Mouse (Mus musculus): Measurements from ENCODE around the gene Rhob. TPM values are rescaled to one million over a fixed set of nuclear protein-coding genes. Genes with fewer than 3 reads are reported as not detected.

The Rhob gene
- polyA plus RNA-seq, 1 experiment, result 242 TPM

- Histone ChIP-seq H3K27me3 (ENCODE audit: control insufficient read depth, insufficient read depth, low read length) (no peaks in the 10 kb centered on the region), H3K4me3 (ENCODE audit: low read depth, low read length) (no peak overlapping the region), H3K27ac (ENCODE audit: insufficient read depth, low read depth, low read length) (no peak overlapping the region), H3K36me3 (ENCODE audit: control insufficient read depth, insufficient read depth, low read length) (no peaks in the 10 kb centered on the region), H3K4me1 (ENCODE audit: control insufficient read depth, insufficient read depth, insufficient read length, low read length) (peaks cover 6% of the 10 kb centered on the region; the same call in 1 of the 2 replicates)
- TF ChIP-seq CTCF (IDR thresholded peaks at IDR 0.05; ENCODE audit: extremely low read depth, insufficient read length, insufficient replicate concordance, low read depth, low read length) (no peak), POLR2A (IDR thresholded peaks at IDR 0.05; ENCODE audit: low read depth, low read length) (no peak)
- WGBS, result 59% methylated on average over 7 of the region's 7 CpGs
These were observed 46.8 kb downstream of the Rhob start for GRCm38 (mm10) chr12:8452766-8453621.

- H3K27me3 ChIP-seq (ENCODE audit: control insufficient read depth, insufficient read depth, low read length), result no peaks in the 10 kb centered on the region
- TF ChIP-seq CTCF (IDR thresholded peaks at IDR 0.05; ENCODE audit: extremely low read depth, insufficient read length, insufficient replicate concordance, low read depth, low read length), result no peak
- no peak for TF ChIP-seq POLR2A (IDR thresholded peaks at IDR 0.05; ENCODE audit: low read depth, low read length)
- peaks cover 6% of the 10 kb centered on the region; the same call in 1 of the 2 replicates for H3K4me1 ChIP-seq (ENCODE audit: control insufficient read depth, insufficient read depth, insufficient read length, low read length)
- 71% methylated on average over 7 of the region's 7 CpGs for WGBS
- no peak overlapping the region for H3K27ac ChIP-seq (ENCODE audit: insufficient read depth, low read depth, low read length)
- no peak overlapping the region for H3K4me3 ChIP-seq (ENCODE audit: low read depth, low read length)
- no peaks in the 10 kb centered on the region for H3K36me3 ChIP-seq (ENCODE audit: control insufficient read depth, insufficient read depth, low read length)
These were observed 48.0 kb downstream of the Rhob start for GRCm38 (mm10) chr12:8451571-8452485.

GRCm38 (mm10) chr12:8450639-8451038, 49.2 kb downstream of the Rhob start:
- Histone ChIP-seq H3K27me3 (ENCODE audit: control insufficient read depth, insufficient read depth, low read length) (no peaks in the 10 kb centered on the region), H3K36me3 (ENCODE audit: control insufficient read depth, insufficient read depth, low read length) (no peaks in the 10 kb centered on the region), H3K4me3 (ENCODE audit: low read depth, low read length) (no peak overlapping the region), H3K27ac (ENCODE audit: insufficient read depth, low read depth, low read length) (no peak overlapping the region), H3K4me1 (ENCODE audit: control insufficient read depth, insufficient read depth, insufficient read length, low read length) (peaks cover 6% of the 10 kb centered on the region; the same call in 1 of the 2 replicates)
- WGBS, result 77% methylated on average over 6 of the region's 6 CpGs
- TF ChIP-seq POLR2A (IDR thresholded peaks at IDR 0.05; ENCODE audit: low read depth, low read length), result no peak

GRCm38 (mm10) chr12:8450028-8450427, 49.8 kb downstream of the Rhob start:
- no peak overlapping the region for H3K27ac ChIP-seq (ENCODE audit: insufficient read depth, low read depth, low read length)
- 92% methylated on average over 1 of the region's 1 CpGs for WGBS
- no peak for TF ChIP-seq CTCF (IDR thresholded peaks at IDR 0.05; ENCODE audit: extremely low read depth, insufficient read length, insufficient replicate concordance, low read depth, low read length)
- no peak for TF ChIP-seq POLR2A (IDR thresholded peaks at IDR 0.05; ENCODE audit: low read depth, low read length)

More at GRCm38 (mm10) chr12:8450028-8450427, 49.8 kb downstream of the Rhob start:
- H3K27me3 ChIP-seq (ENCODE audit: control insufficient read depth, insufficient read depth, low read length), result no peaks in the 10 kb centered on the region
- H3K4me3 ChIP-seq (ENCODE audit: low read depth, low read length), result no peak overlapping the region
- H3K36me3 ChIP-seq (ENCODE audit: control insufficient read depth, insufficient read depth, low read length), result no peaks in the 10 kb centered on the region
- H3K4me1 ChIP-seq (ENCODE audit: control insufficient read depth, insufficient read depth, insufficient read length, low read length), result peaks cover 6% of the 10 kb centered on the region; the same call in 1 of the 2 replicates

Other genes starting within 250 kb of the Rhob start
- gene Gdf7, start 198.1 kb downstream of the Rhob start, polyA plus RNA-seq (2012; rRNA removed), result not detected in 2 replicates
- gene Hs1bp3, start 186.6 kb downstream of the Rhob start, polyA plus RNA-seq (2012; rRNA removed), result 6.1 and 15.2 TPM in 2 replicates
- 33.5 and 244 TPM in 2 replicates for gene Slc7a15, start 99.1 kb upstream of the Rhob start, polyA plus RNA-seq (2012; rRNA removed)
- 21.9 and 33.9 TPM in 2 replicates for gene Pum2, start 174.1 kb upstream of the Rhob start, polyA plus RNA-seq (2012; rRNA removed)

Measured in small intestine, adult 2 months (tissue).